ENCODE assay signal across 8 mouse cellular contexts in genomic region chr9:108507619-108508434, GRCm38 (mm10). TPM values are rescaled to one million over a fixed set of nuclear protein-coding genes. Genes with fewer than 3 reads are reported as not detected.
DNase-seq lines count a peak whose midpoint lies in the region; ATAC-seq and TF ChIP-seq lines count a peak whose summit lies in the region.

Gene Qars, plus strand, starts transcription at chr9:108507706.

- peak; percentile 76; the same call in 1 of the 2 replicates for TF ChIP-seq POLR2A in lung, adult 2 months (IDR thresholded peaks at IDR 0.05; ENCODE audit: borderline replicate concordance, extremely low read depth, low read depth, low read length)

- no peaks in the 10 kb centered on the region for H3K4me1 ChIP-seq in ES-E14 (ENCODE audit: control insufficient read depth in 2 of 2, insufficient read depth in 2 of 2, low read length in 2 of 2, poor library complexity in 1 of 2)
- peaks cover 20% of the 10 kb centered on the region for H3K4me1 ChIP-seq in forebrain, embryonic 15.5 days
- peaks cover 5% of the 10 kb centered on the region; the same call in 1 of the 2 replicates for H3K4me1 ChIP-seq in lung, adult 2 months (ENCODE audit: control insufficient read depth, insufficient read depth, low read length)

- H3K9me3 ChIP-seq in ES-E14 (ENCODE audit: control insufficient read depth, insufficient read depth, low read depth, low read length): no peaks in the 10 kb centered on the region
- no peaks in the 10 kb centered on the region for H3K9me3 ChIP-seq in forebrain, embryonic 15.5 days

- ATAC-seq in forebrain, embryonic 15.5 days (replicated peaks): peak; percentile 98
- ATAC-seq in neutrophil, adult 5-6 weeks (ENCODE audit: extremely low read depth, insufficient number of reproducible peaks, low FRiP score, poor library complexity, severe bottlenecking): peak; percentile 98

- in situ Hi-C loops in ES-E14 (cut with MboI; ENCODE audit: low sequenced_read_pairs in 2 of 2, unreplicated experiment in 2 of 2): no loop called here

- H3K36me3 ChIP-seq in ES-E14 (ENCODE audit: control insufficient read depth, insufficient read depth, low read length, poor library complexity, severe bottlenecking): peaks cover 28% of the 10 kb centered on the region
- H3K36me3 ChIP-seq in forebrain, embryonic 15.5 days: peaks cover 26% of the 10 kb centered on the region

- H3K9ac ChIP-seq in ES-E14 (ENCODE audit: insufficient read depth, low read depth, low read length, poor library complexity, severe bottlenecking): peak within 1 kb of the TSS; percentile 90
- H3K9ac ChIP-seq in forebrain, embryonic 15.5 days (replicated peaks): peak within 1 kb of the TSS; percentile 56

- intact Hi-C loops in heart, postnatal 25 days (cut with DNase I): no loop called here

- H3K27me3 ChIP-seq in forebrain, embryonic 15.5 days: no peaks in the 10 kb centered on the region

- peak within 1 kb of the TSS; percentile 87 for H3K4me2 ChIP-seq in forebrain, embryonic 15.5 days (replicated peaks)

- no peak for TF ChIP-seq CTCF in lung, adult 2 months (IDR thresholded peaks at IDR 0.05; ENCODE audit: insufficient read depth, low read length)

- DNase-seq in ES-E14 (ENCODE audit: low read depth, low spot score): peak; percentile 98
- peak; percentile 92 for DNase-seq in cerebellum, adult 11-12 months
- DNase-seq in heart, postnatal 25 days (ENCODE audit: low spot score): peak; percentile 90
- peak; percentile 90 to 97 for DNase-seq in layer of hippocampus, adult 18-20 months (ENCODE audit: low spot score in 2 of 2)
- peak; percentile 91 for DNase-seq in lung, adult 2 months
- DNase-seq in thymus, adult 18-20 months: peak; percentile 89 to 94

- H3K4me3 ChIP-seq in ES-E14 (ENCODE audit: insufficient read depth in 1 of 2, low read depth in 1 of 2, low read length in 2 of 2, poor library complexity in 1 of 2, severe bottlenecking in 1 of 2): peak within 1 kb of the TSS; percentile 88 to 90
- peak within 1 kb of the TSS; percentile 68 for H3K4me3 ChIP-seq in forebrain, embryonic 15.5 days
- H3K4me3 ChIP-seq in lung, adult 2 months (replicated peaks; ENCODE audit: extremely low read depth, low read depth, low read length): peak within 1 kb of the TSS; percentile 71

- H3K27ac ChIP-seq in ES-E14 (ENCODE audit: insufficient read depth, low read depth, low read length, poor library complexity, severe bottlenecking): peak within 1 kb of the TSS; percentile 42; the same call in 1 of the 2 replicates
- H3K27ac ChIP-seq in forebrain, embryonic 15.5 days (replicated peaks): peak within 1 kb of the TSS; percentile 84

- WGBS in forebrain, embryonic 15.5 days: under 1% methylated on average over 37 of the region's 37 CpGs
- 1% methylated on average over 37 of the region's 37 CpGs for WGBS in lung, adult 2 months

TF ChIP-seq in ES-E14, 5 proteins besides CTCF, POLR2A, EP300 and RAD21:
- TF ChIP-seq CHD2 (IDR thresholded peaks at IDR 0.05; ENCODE audit: low read depth, low read length) (no peak), HCFC1 (IDR thresholded peaks at IDR 0.05; ENCODE audit: borderline replicate concordance, insufficient read depth, low read length) (no peak), ZNF384 (IDR thresholded peaks at IDR 0.05; ENCODE audit: low read depth, low read length) (peak; percentile 87), ZC3H11A (IDR thresholded peaks at IDR 0.05; ENCODE audit: borderline replicate concordance, low read depth, low read length) (no peak)

RNA-seq across cellular contexts. Expression of gene Qars, which starts in this region (rescaled TPM):
- 393 and 450 TPM in 2 replicates for total RNA-seq in ES-E14 (2012; rRNA removed)
- 70.1 and 72.6 TPM in 2 replicates for polyA plus RNA-seq in forebrain, embryonic 15.5 days (2015; fragmentation: Nextera tagmentation; extraction: Ambion mirVana)
- 10 to 100 TPM; 74.2 to 74.3 TPM for total RNA-seq in heart, postnatal 25 days (2021)
- total RNA-seq in layer of hippocampus, adult 18-20 months (2021): 10 to 100 TPM; 74.4 to 83.4 TPM
- polyA plus RNA-seq in lung, adult 2 months (2012; rRNA removed): 140 and 204 TPM in 2 replicates
- 97.9 and 119 TPM in 2 replicates for total RNA-seq in neutrophil, adult 5-6 weeks (2017)

Comparison
In these comparisons a context has a peak if more than half of its experiments do, and no peak if none do; other contexts are left out.
1. Peak in every context shown above with its lines: DNase-seq, ATAC-seq, H3K4me3 ChIP-seq and H3K27ac ChIP-seq.